Mouse (Mus musculus) G1E (cell line): ENCODE results near the gene Olfr1040. TPM values are rescaled to one million over a fixed set of nuclear protein-coding genes. Genes with fewer than 3 reads are reported as not detected.
"Not testable (repeated sequence)": the region's sequence is repeated elsewhere in the genome, so short reads cannot be mapped to it uniquely, and the experiment has no call there.

Experiments used
- ATAC-seq: 2 replicates; pipeline ENCODE4 v1.8.0; 2016; ENCODE audit warnings: mild to moderate bottlenecking; ENCODE audit not compliant: insufficient number of reproducible peaks, poor library complexity, low FRiP score, severe bottlenecking; ENCODE audit errors: extremely low read depth
- DNase-seq: peaks from one replicate; pipeline ENCODE4 v3.0.0; 2012; ENCODE audit warnings: low spot score
- H3K27me3 ChIP-seq: 2 replicates; pipeline ENCODE4 v1.6.1; 2012; ENCODE audit warnings: mild to moderate bottlenecking, low read length, inconsistent platforms; ENCODE audit not compliant: insufficient read depth
- H3K36me3 ChIP-seq: replicated peaks from 2 replicates; pipeline ENCODE3; 2012; ENCODE audit warnings: mild to moderate bottlenecking, inconsistent platforms
- H3K4me1 ChIP-seq: 2 replicates; pipeline ENCODE4 v1.6.1; 2012; ENCODE audit warnings: low read depth, low read length, inconsistent platforms, mixed read lengths; ENCODE audit not compliant: insufficient read depth
- H3K4me3 ChIP-seq: 2 replicates; pipeline ENCODE4 v1.5.1; 2012; ENCODE audit warnings: low read depth, mild to moderate bottlenecking, inconsistent platforms, low read length, moderate library complexity, mixed read lengths
- H3K9me3 ChIP-seq: replicated peaks from 2 replicates; pipeline ENCODE4 v1.6.1; 2012; ENCODE audit warnings: inconsistent platforms
- CTCF ChIP-seq: IDR thresholded peaks from 2 replicates; pipeline ENCODE4 v1.5.1; 2012; ENCODE audit warnings: low read depth, low read length, inconsistent platforms, mixed read lengths
- GATA1 ChIP-seq: IDR thresholded peaks from 2 replicates; pipeline ENCODE4 v1.6.1; 2012; ENCODE audit warnings: borderline replicate concordance, low read length, inconsistent platforms, mixed read lengths
- GATA2 ChIP-seq: IDR thresholded peaks from 2 replicates; pipeline ENCODE4 v1.6.1; 2012; ENCODE audit warnings: low read depth, low read length, inconsistent platforms, borderline replicate concordance
- POLR2AphosphoS5 ChIP-seq: IDR thresholded peaks from 2 replicates; pipeline ENCODE4 v1.6.1; 2012; ENCODE audit warnings: low read depth, low read length, inconsistent platforms; ENCODE audit not compliant: insufficient replicate concordance
- TAL1 ChIP-seq: conservative IDR thresholded peaks from 2 replicates; pipeline ENCODE4 v1.6.1; 2012; ENCODE audit warnings: low read depth, low read length, inconsistent platforms, mixed read lengths
- polyA plus RNA-seq: library from polyadenylated mRNA; stranded (reverse); fragments of >175 nt; gene quantifications from 2 replicates; pipeline ENCODE4 v1.2.3, GENCODE M21; 2012
- total RNA-seq, 2 experiments: library from RNA; stranded (forward) in 1 of 2; stranded (reverse) in 1 of 2; fragments of 200-1000 nt in 1 of 2; fragments of >200 nt in 1 of 2; fragmentation: Nextera tagmentation in 1 of 2; gene quantifications; 2 replicates each; pipeline ENCODE4 v1.2.3; 2014 to 2017

Olfr1040 gene
- total RNA-seq (2014; fragmentation: Nextera tagmentation) (not detected in 2 replicates), total RNA-seq (2017) (0.46 TPM in 1 of 2 replicates, not detected in the other), polyA plus RNA-seq (not detected in 2 replicates)

DNA sequence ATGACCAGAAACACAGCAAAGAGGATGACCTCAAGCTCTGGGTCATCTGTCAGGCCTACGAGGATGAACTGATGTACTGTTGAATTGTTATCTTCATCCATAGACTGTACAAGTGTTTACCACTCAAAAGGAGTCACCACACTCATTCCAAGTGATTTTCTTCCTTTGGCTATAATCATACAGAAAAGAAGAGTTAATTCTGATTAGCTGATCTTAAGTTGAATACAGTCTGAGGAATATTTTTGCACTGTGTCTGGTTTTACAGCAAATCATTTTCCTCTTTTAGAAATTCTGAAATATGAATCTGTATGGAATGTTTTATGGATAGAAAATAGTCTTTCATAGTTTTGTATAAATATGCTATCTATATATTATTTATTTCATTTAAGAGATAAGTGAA is at the start of gene Olfr1040:
Gene Olfr1040, minus strand, starts transcription at position 101 of the 400 bp plus-strand sequence.
- ATAC-seq (no peak), DNase-seq (no peak)
- Histone ChIP-seq H3K9me3 (0 out of 2 replicates have a peak, but pooled peaks cover 2% of the 10 kb centered on the region), H3K27me3 (no peaks in the 10 kb centered on the region), H3K4me3 (no peak within 1 kb of the TSS), H3K4me1 (no peaks in the 10 kb centered on the region), H3K36me3 (no peaks in the 10 kb centered on the region)
- TF ChIP-seq GATA2 = no peak

DNA sequence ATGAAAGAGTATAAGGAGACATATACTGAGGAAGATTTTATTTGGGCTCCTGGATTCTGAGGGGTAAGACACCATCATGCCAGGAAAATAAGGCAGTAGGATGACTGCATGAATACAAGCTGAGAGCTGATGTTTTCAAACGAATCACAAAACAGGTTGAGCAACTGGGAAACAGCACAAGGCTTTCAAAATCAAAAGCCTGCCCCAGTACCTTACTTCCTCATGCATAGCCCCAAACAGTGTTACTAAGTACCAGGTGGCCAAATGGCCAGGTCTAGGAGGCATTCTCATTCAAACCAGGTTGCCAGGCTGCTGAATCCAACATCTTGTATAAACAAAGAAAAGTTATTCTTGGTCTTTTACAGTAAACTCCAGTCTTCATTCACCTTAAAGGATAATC is 49.3 kb upstream of the Olfr1040 start:
- Histone ChIP-seq H3K4me3 (no peak overlapping the region), H3K27me3 (no peaks in the 10 kb centered on the region)
- TF ChIP-seq POLR2AphosphoS5 (no peak), GATA1 (no peak), CTCF (no peak), TAL1 (no peak), GATA2 (no peak)

DNA sequence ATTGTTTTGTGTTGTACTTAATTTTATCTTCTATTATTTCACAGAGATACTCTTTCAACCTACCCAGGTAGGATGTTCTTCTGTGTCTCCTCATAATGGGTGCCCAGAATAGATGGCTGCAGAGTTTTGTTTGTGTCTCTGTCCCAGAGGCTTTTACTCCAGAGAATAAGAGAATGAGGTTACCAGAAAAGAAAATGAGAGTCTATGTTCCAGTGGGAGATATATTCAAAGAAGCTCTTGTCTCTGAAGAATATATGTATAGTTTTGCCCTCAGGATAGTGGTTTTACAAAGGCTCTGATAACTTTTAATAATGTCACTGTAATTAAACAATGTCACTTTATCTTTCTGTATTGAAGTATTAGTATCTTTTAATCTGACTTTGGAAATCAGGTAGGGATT is 39.1 kb upstream of the Olfr1040 start, which contains the start of gene Olfr52:
Gene Olfr52, minus strand, starts transcription at position 101 of the 400 bp plus-strand sequence.
- Histone ChIP-seq H3K4me3 (no peak within 1 kb of the TSS), H3K4me1 (no peaks in the 10 kb centered on the region), H3K9me3 (peaks cover 3% of the 10 kb centered on the region; the same call in 1 of the 2 replicates), H3K27me3 (no peaks in the 10 kb centered on the region), H3K36me3 (no peaks in the 10 kb centered on the region)
- ATAC-seq (no peak), DNase-seq (no peak)
- no peak for TF ChIP-seq POLR2AphosphoS5
- no peak for TF ChIP-seq GATA1
- no peak for TF ChIP-seq GATA2
- TF ChIP-seq CTCF = no peak
- TF ChIP-seq TAL1 = no peak

More for the DNA sequence above, 49.3 kb upstream of the Olfr1040 start:
- Histone ChIP-seq H3K9me3 (no peaks in the 10 kb centered on the region), H3K36me3 (no peaks in the 10 kb centered on the region), H3K4me1 (no peaks in the 10 kb centered on the region)
- ATAC-seq (no peak), DNase-seq (no peak)

DNA sequence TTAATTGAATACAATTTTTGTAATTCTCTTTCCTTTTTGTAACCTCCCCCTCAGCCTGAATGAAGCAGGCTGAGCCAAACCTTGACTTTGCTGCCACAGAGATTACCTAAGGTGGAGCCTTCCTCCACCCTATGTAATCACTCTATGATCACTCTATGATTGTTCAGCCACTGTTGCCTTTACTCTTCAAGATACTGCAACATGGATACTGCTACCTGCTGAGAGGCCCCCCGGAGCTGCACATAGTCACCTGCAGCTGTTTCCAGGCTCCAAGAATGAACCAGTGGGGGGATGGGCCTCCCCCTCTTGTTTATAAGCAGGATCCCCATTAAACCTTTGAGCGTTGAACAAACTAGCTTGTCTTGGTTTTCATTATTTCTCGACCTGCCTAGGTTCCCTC is 33.4 kb upstream of the Olfr1040 start:
- no peak for ATAC-seq
- Histone ChIP-seq H3K36me3 (no peaks in the 10 kb centered on the region), H3K4me1 (no peaks in the 10 kb centered on the region), H3K27me3 (no peaks in the 10 kb centered on the region), H3K9me3 (peaks cover 7% of the 10 kb centered on the region; the same call in 1 of the 2 replicates), H3K4me3 (no peak overlapping the region)
- no peak for TF ChIP-seq TAL1
- TF ChIP-seq CTCF = no peak
- no peak for TF ChIP-seq GATA2
- TF ChIP-seq GATA1 = no peak
- DNase-seq = no peak

DNA sequence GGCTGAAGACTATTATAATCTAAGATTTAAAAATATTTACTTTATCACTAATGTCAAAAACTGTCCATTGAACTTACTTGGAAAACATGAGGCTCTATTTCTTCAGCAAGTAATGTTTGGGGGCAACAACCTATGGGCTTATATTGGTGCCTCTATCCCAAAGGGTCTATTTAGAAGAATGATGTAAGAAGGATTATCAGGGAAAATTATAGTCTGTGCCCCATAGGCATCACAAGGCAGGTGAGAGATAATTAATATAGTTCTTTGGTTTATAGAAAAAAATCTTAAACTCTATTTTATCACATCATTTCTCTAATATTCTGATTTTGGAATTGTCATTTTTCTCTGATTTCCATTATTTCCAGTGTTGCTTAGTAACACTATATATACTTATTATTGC is 31.2 kb upstream of the Olfr1040 start, which contains the start of gene Olfr1044:
Gene Olfr1044, minus strand, starts transcription at position 101 of the 400 bp plus-strand sequence.
- ATAC-seq = no peak
- TF ChIP-seq GATA2 (no peak), GATA1 (no peak), TAL1 (no peak), CTCF (no peak), POLR2AphosphoS5 (no peak)

DNA sequence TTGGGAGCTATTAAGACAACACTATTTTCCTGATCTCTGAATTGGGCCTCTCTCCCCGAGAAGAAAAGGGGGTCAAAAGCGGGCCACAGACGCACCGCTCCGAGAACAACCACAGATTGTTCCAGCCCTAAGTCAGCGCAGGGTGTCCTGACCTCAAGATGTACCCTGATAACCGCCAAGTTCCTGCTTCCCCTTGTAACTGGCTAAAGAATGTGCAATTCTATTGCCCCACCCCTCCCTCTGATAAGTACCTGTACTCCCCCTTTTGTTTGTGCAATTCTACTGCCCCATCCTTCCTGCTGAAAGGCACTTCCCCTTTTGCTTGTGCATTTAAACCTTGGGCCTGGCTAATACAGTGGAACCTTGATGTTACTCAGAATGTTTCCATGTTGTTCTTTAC is 28.9 kb upstream of the Olfr1040 start:
- not testable (repeated sequence) for H3K27me3 ChIP-seq, H3K4me3 ChIP-seq, DNase-seq, ATAC-seq, H3K4me1 ChIP-seq, H3K9me3 ChIP-seq, H3K36me3 ChIP-seq

More for the DNA sequence above, 31.2 kb upstream of the Olfr1040 start, which contains the start of gene Olfr1044:
- Histone ChIP-seq H3K4me1 (no peaks in the 10 kb centered on the region), H3K9me3 (peaks cover 7% of the 10 kb centered on the region; the same call in 1 of the 2 replicates), H3K27me3 (no peaks in the 10 kb centered on the region), H3K4me3 (no peak within 1 kb of the TSS), H3K36me3 (no peaks in the 10 kb centered on the region)
- DNase-seq = no peak

DNA sequence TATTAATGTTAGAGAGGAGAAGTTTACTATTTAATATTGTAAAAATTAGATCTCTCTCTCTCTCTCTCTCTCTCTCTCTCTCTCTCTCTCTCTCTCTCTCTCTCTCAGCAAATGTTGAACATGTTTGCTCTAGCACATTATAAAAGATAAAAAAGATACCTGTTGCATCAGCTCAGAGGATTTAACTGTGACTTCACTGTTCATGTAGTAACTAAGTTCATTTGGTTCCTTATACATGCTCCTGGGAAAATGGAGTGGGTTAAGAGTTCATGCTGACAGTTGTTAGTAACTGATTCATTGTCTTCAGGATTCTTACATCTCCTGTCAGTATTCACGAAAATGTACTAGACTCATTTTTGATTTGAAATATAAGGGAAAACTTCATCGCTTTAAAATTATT is 20.9 kb upstream of the Olfr1040 start, which contains the start of gene Olfr1043:
Gene Olfr1043, minus strand, starts transcription at position 101 of the 400 bp plus-strand sequence.
- no peaks in the 10 kb centered on the region for H3K36me3 ChIP-seq
- no peaks in the 10 kb centered on the region for H3K27me3 ChIP-seq
- ATAC-seq (no peak), DNase-seq (no peak)
- H3K4me3 ChIP-seq = no peak within 1 kb of the TSS
- no peak for TF ChIP-seq CTCF
- TF ChIP-seq GATA2 = no peak
- no peak for TF ChIP-seq POLR2AphosphoS5
- no peaks in the 10 kb centered on the region for H3K4me1 ChIP-seq
- 0 out of 2 replicates have a peak, but pooled peaks cover 1% of the 10 kb centered on the region for H3K9me3 ChIP-seq
